Mouse (Mus musculus): ENCODE data around the gene B2m. TPM values are rescaled to one million over a fixed set of nuclear protein-coding genes. Genes with fewer than 3 reads are reported as not detected.

The B2m gene
- polyA plus RNA-seq, 1 experiment from 2014 or later, result 89.8 TPM

GRCm38 (mm10) chr2:122126765-122127347 is 20.6 kb upstream of the B2m start:
- Histone ChIP-seq H3K4me1 (ENCODE audit: control insufficient read depth, insufficient read depth, low read length) (no peaks in the 10 kb centered on the region), H3K9me3 (replicated peaks; ENCODE audit: control insufficient read depth, low read length) (no peaks in the 10 kb centered on the region), H3K9ac (ENCODE audit: low read length) (no peak overlapping the region), H3K27ac (ENCODE audit: low read depth, low read length) (no peak overlapping the region), H3K4me3 (ENCODE audit: low read depth, low read length) (no peak overlapping the region), H3K27me3 (replicated peaks; ENCODE audit: control insufficient read depth, insufficient read depth, low read length) (no peaks in the 10 kb centered on the region), H3K36me3 (ENCODE audit: control insufficient read depth, insufficient read depth, low read length) (no peaks in the 10 kb centered on the region), H3K4me2 (ENCODE audit: low read length) (no peak overlapping the region)
- DNase-seq (ENCODE audit: low spot score) (no peak), ATAC-seq (no peak)
- 44% methylated on average over 5 of the region's 5 CpGs for WGBS

DNA sequence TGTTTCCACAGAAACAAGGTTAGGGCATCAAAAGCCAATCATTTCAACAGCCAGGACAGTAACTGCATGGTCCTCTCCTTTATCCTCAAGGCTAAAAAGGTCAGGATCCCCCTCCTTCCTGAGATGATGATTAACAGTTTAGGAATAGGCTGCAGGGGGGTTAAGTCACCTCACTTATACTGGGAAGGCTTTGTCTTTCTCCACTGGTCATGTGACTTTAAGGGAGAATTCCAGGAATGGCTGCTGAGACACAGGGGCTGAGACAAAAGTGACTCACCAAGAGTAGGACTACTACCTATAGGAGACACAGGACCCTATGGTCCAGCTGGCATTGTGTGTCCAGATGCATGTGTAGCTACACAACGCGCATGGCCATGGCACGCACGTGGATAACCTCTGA is 19.9 kb upstream of the B2m start:
- Histone ChIP-seq H3K9ac (ENCODE audit: low read length) (no peak overlapping the region), H3K27ac (ENCODE audit: low read depth, low read length) (no peak overlapping the region), H3K27me3 (replicated peaks; ENCODE audit: control insufficient read depth, insufficient read depth, low read length) (no peaks in the 10 kb centered on the region), H3K4me3 (ENCODE audit: low read depth, low read length) (no peak overlapping the region), H3K4me1 (ENCODE audit: control insufficient read depth, insufficient read depth, low read length) (no peaks in the 10 kb centered on the region), H3K4me2 (ENCODE audit: low read length) (no peak overlapping the region), H3K36me3 (ENCODE audit: control insufficient read depth, insufficient read depth, low read length) (no peaks in the 10 kb centered on the region), H3K9me3 (replicated peaks; ENCODE audit: control insufficient read depth, low read length) (no peaks in the 10 kb centered on the region)
- no peak for ATAC-seq
- no peak for DNase-seq (ENCODE audit: low spot score)
- WGBS, result 94% methylated on average over 4 of the region's 4 CpGs

- H3K9me3 ChIP-seq (replicated peaks; ENCODE audit: control insufficient read depth, low read length), result no peaks in the 10 kb centered on the region
- no peaks in the 10 kb centered on the region for H3K36me3 ChIP-seq (ENCODE audit: control insufficient read depth, insufficient read depth, low read length)
- H3K4me2 ChIP-seq (ENCODE audit: low read length), result no peak overlapping the region
- ATAC-seq (no peak), DNase-seq (ENCODE audit: low spot score) (no peak)
- no peak overlapping the region for H3K9ac ChIP-seq (ENCODE audit: low read length)
- H3K27me3 ChIP-seq (replicated peaks; ENCODE audit: control insufficient read depth, insufficient read depth, low read length), result no peaks in the 10 kb centered on the region
- 94% methylated on average over 2 of the region's 2 CpGs for WGBS
- H3K4me3 ChIP-seq (ENCODE audit: low read depth, low read length), result no peak overlapping the region
- no peaks in the 10 kb centered on the region for H3K4me1 ChIP-seq (ENCODE audit: control insufficient read depth, insufficient read depth, low read length)
- H3K27ac ChIP-seq (ENCODE audit: low read depth, low read length), result no peak overlapping the region
These were observed 15.4 kb upstream of the B2m start for GRCm38 (mm10) chr2:122132078-122132477.

DNA sequence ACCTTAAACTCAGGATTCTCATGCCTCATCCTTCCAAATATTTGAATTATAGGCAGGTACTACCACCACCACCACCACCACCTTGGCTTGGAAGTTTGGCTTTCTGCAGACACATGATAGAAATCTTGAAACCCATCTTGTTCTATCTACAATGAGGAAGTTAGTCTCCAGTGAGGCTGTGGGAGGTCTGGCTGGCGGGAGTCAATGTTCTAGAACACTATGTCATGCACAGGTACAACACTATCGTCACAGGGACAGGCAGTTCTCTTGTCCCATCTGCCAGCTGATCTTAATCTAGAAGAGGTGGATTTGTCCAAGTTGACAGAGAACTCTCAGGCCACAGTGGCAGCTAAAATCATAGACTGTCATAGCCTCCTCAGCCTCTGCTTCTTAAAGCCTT is 14.9 kb upstream of the B2m start:
- Histone ChIP-seq H3K9ac (ENCODE audit: low read length) (no peak overlapping the region), H3K9me3 (replicated peaks; ENCODE audit: control insufficient read depth, low read length) (no peaks in the 10 kb centered on the region), H3K4me2 (ENCODE audit: low read length) (no peak overlapping the region), H3K4me1 (ENCODE audit: control insufficient read depth, insufficient read depth, low read length) (no peaks in the 10 kb centered on the region), H3K36me3 (ENCODE audit: control insufficient read depth, insufficient read depth, low read length) (no peaks in the 10 kb centered on the region), H3K4me3 (ENCODE audit: low read depth, low read length) (no peak overlapping the region), H3K27ac (ENCODE audit: low read depth, low read length) (no peak overlapping the region), H3K27me3 (replicated peaks; ENCODE audit: control insufficient read depth, insufficient read depth, low read length) (no peaks in the 10 kb centered on the region)
- 79% methylated on average over 2 of the region's 2 CpGs for WGBS
- ATAC-seq, result no peak
- no peak for DNase-seq (ENCODE audit: low spot score)

DNA sequence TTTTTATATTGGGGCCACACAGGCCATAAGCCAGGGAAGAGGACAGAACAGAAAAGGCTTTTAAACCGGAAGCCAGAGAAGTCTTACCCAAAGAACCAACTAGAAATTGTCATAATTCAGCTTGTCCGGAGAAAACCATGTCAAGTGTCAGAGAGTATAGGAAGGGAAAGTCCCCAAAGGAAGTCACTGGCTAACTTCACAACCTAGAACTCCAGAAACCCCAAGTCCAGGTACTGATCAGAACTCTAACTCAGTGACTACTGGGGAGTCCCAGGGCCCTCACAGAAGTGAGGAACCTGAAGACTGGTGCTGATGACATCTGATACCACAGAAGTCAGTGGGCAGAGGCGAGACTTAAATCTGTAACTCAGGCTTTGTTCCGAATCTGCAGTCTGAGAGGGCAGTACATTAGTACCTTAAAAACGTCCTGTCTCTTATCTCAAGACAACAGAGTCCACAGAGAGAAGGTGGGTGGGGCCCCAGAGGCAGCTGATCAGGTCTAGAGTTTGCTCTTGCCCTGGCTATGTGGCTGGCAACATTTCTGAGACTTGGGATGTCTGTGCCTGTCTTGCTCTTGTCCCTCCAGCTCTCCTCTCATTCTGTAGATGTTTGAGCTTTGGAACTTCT is 9.5 kb upstream of the B2m start:
- no peak overlapping the region for H3K4me3 ChIP-seq (ENCODE audit: low read depth, low read length)
- no peak overlapping the region for H3K9ac ChIP-seq (ENCODE audit: low read length)
- H3K36me3 ChIP-seq (ENCODE audit: control insufficient read depth, insufficient read depth, low read length), result no peaks in the 10 kb centered on the region
- no peak overlapping the region for H3K4me2 ChIP-seq (ENCODE audit: low read length)
- ATAC-seq (no peak), DNase-seq (ENCODE audit: low spot score) (no peak)
- H3K4me1 ChIP-seq (ENCODE audit: control insufficient read depth, insufficient read depth, low read length), result no peaks in the 10 kb centered on the region
- H3K9me3 ChIP-seq (replicated peaks; ENCODE audit: control insufficient read depth, low read length), result no peaks in the 10 kb centered on the region
- no peak overlapping the region for H3K27ac ChIP-seq (ENCODE audit: low read depth, low read length)
- no peaks in the 10 kb centered on the region for H3K27me3 ChIP-seq (replicated peaks; ENCODE audit: control insufficient read depth, insufficient read depth, low read length)
- 64% methylated on average over 5 of the region's 5 CpGs for WGBS

DNA sequence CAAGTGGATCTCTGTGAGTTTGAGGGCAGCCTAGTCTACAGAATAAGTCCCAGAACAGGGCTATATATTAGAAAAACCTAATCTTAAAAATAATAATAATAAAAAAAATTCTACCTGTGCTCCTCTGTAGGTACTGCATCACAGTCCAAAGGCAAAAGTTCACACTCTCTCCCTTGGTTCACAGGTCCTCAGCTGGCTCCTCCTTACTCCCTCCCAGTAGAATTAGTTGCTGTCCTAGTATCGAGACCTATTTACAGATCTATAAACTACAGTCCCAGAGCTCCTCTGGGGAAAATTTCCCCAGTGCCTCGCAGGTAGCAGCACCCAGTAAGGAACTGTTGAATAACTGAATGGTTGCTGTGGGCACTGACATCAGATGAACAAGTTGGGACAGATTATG is 6.7 kb upstream of the B2m start:
- 80% methylated on average over 2 of the region's 2 CpGs for WGBS
- no peak overlapping the region for H3K4me2 ChIP-seq (ENCODE audit: low read length)
- H3K4me3 ChIP-seq (ENCODE audit: low read depth, low read length), result no peak overlapping the region
- H3K27ac ChIP-seq (ENCODE audit: low read depth, low read length), result no peak overlapping the region
- no peaks in the 10 kb centered on the region for H3K4me1 ChIP-seq (ENCODE audit: control insufficient read depth, insufficient read depth, low read length)
- no peaks in the 10 kb centered on the region for H3K9me3 ChIP-seq (replicated peaks; ENCODE audit: control insufficient read depth, low read length)
- H3K27me3 ChIP-seq (replicated peaks; ENCODE audit: control insufficient read depth, insufficient read depth, low read length), result no peaks in the 10 kb centered on the region
- no peaks in the 10 kb centered on the region for H3K36me3 ChIP-seq (ENCODE audit: control insufficient read depth, insufficient read depth, low read length)
- DNase-seq (ENCODE audit: low spot score) (no peak), ATAC-seq (no peak)
- no peak overlapping the region for H3K9ac ChIP-seq (ENCODE audit: low read length)

- Histone ChIP-seq H3K36me3 (ENCODE audit: control insufficient read depth, insufficient read depth, low read length) (no peaks in the 10 kb centered on the region), H3K4me1 (ENCODE audit: control insufficient read depth, insufficient read depth, low read length) (no peaks in the 10 kb centered on the region), H3K27me3 (replicated peaks; ENCODE audit: control insufficient read depth, insufficient read depth, low read length) (no peaks in the 10 kb centered on the region), H3K4me2 (ENCODE audit: low read length) (no peak overlapping the region), H3K4me3 (ENCODE audit: low read depth, low read length) (no peak overlapping the region), H3K9me3 (replicated peaks; ENCODE audit: control insufficient read depth, low read length) (no peaks in the 10 kb centered on the region), H3K9ac (ENCODE audit: low read length) (no peak overlapping the region), H3K27ac (ENCODE audit: low read depth, low read length) (no peak overlapping the region)
- ATAC-seq (no peak), DNase-seq (ENCODE audit: low spot score) (no peak)
- 70% methylated on average over 5 of the region's 5 CpGs for WGBS
These were observed 6.0 kb upstream of the B2m start for GRCm38 (mm10) chr2:122141332-122141967.

DNA sequence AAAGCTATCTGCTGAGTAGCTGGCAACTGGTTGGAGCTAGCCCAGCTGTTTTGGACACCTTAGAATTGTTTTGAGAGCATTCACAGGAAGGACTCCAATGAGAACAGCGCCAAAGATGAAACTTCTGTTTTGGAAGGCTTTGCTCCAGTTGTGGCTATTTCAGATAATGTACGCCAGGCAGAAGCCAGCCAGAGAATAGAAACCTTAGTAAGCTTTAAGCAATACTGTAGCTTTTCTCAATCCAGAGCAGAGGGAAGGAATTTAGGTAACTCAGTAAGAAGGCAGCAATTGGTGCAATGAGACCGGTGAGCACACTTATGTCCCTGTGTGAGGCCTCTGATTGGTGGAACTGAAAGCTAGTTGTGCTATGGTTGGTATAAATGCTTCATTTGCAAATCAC is 4.4 kb upstream of the B2m start:
- H3K9me3 ChIP-seq (replicated peaks; ENCODE audit: control insufficient read depth, low read length), result no peaks in the 10 kb centered on the region
- H3K4me1 ChIP-seq (ENCODE audit: control insufficient read depth, insufficient read depth, low read length), result no peaks in the 10 kb centered on the region
- no peak overlapping the region for H3K4me2 ChIP-seq (ENCODE audit: low read length)
- WGBS, result 95% methylated on average over 3 of the region's 3 CpGs
- H3K9ac ChIP-seq (ENCODE audit: low read length), result no peak overlapping the region
- no peak for DNase-seq (ENCODE audit: low spot score)
- H3K4me3 ChIP-seq (ENCODE audit: low read depth, low read length), result no peak overlapping the region
- no peak for ATAC-seq
- H3K27me3 ChIP-seq (replicated peaks; ENCODE audit: control insufficient read depth, insufficient read depth, low read length), result no peaks in the 10 kb centered on the region
- no peak overlapping the region for H3K27ac ChIP-seq (ENCODE audit: low read depth, low read length)
- no peaks in the 10 kb centered on the region for H3K36me3 ChIP-seq (ENCODE audit: control insufficient read depth, insufficient read depth, low read length)

GRCm38 (mm10) chr2:122145756-122146155 is 1.7 kb upstream of the B2m start:
- no peak overlapping the region for H3K27ac ChIP-seq (ENCODE audit: low read depth, low read length)
- ATAC-seq (no peak), DNase-seq (ENCODE audit: low spot score) (no peak)
- H3K4me3 ChIP-seq (ENCODE audit: low read depth, low read length), result no peak overlapping the region
- H3K9ac ChIP-seq (ENCODE audit: low read length), result no peak overlapping the region
- 72% methylated on average over 4 of the region's 4 CpGs for WGBS
- no peaks in the 10 kb centered on the region for H3K4me1 ChIP-seq (ENCODE audit: control insufficient read depth, insufficient read depth, low read length)
- no peaks in the 10 kb centered on the region for H3K27me3 ChIP-seq (replicated peaks; ENCODE audit: control insufficient read depth, insufficient read depth, low read length)
- no peaks in the 10 kb centered on the region for H3K9me3 ChIP-seq (replicated peaks; ENCODE audit: control insufficient read depth, low read length)
- no peak overlapping the region for H3K4me2 ChIP-seq (ENCODE audit: low read length)
- no peaks in the 10 kb centered on the region for H3K36me3 ChIP-seq (ENCODE audit: control insufficient read depth, insufficient read depth, low read length)

Data from forebrain, embryonic 14.5 days (tissue).